Mouse (Mus musculus): ENCODE measurements around the gene Gm45783.
"Not testable (repeated sequence)": the region's sequence is repeated elsewhere in the genome, so short reads cannot be mapped to it uniquely, and the experiment has no call there.

Gm45783 gene

DNA sequence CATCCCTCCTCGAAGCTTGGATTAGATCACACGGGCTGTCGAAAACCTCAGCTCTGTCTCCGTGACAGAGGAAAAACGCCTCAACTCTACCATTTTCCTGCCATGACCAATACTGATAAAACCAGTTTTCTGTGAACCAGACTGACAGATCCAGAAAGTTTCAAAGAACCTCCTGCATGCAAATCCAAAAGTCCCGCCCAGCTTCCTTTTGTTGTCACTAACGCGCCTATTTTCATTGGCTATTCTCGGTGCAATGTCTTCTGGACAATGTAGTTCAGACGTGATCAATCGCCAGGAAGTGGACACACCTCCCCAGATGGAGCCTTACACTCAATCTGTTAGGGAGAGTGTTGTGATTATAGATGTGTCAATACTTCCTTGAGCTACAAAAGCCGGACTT is at the start of gene Gm45783:
Gm45783 (minus strand) TSS at position 143 of the 400 bp plus-strand sequence.
- DNase-seq (ENCODE audit: low spot score in 2 of 2): not testable (repeated sequence)

DNA sequence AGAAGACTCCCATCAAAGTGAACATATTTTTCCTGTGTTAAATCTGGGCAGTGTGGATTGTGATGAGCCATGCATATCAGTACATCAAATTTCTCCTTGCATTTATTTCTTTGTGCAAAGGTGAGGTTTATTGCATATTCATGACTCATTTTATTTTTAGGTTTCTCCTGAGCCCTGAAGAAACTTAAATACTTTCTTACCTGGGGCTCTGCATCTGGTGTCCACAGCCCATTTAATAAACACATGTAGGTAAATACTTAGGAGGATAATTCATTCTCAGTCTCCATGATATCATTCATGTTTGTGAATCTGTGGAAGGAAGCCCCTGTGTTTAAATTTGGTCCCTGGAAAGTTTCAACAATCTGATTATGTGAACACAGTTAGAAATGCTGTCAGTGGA is 25.2 kb upstream of the Gm45783 start, which contains the start of gene Vmn2r31:
Vmn2r31 (minus strand) TSS at position 101 of the 400 bp plus-strand sequence.
- DNase-seq (ENCODE audit: low spot score in 2 of 2): not testable (repeated sequence)

DNA sequence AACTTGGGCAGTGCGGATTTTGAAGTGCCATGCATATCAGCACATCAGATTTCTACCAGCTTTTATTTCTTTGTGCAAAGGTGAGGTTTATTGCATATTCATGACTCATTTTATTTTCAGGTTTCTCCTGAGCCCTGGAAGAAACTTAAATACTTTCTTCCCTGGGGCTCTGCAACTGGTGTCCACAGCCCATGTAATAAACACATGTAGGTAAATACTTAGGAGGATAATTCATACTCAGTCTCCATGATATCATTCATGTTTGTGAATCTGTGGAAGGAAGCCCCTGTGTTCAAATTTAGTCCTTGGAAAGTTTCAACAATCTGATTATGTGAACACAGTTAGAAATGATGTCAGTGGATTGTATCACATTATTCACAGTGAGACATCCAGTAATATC is 36.9 kb downstream of the Gm45783 start, which contains the start of gene Vmn2r30:
Vmn2r30 (minus strand) TSS at position 101 of the 400 bp plus-strand sequence.
- not testable (repeated sequence) for DNase-seq (ENCODE audit: low spot score in 2 of 2)

DNA sequence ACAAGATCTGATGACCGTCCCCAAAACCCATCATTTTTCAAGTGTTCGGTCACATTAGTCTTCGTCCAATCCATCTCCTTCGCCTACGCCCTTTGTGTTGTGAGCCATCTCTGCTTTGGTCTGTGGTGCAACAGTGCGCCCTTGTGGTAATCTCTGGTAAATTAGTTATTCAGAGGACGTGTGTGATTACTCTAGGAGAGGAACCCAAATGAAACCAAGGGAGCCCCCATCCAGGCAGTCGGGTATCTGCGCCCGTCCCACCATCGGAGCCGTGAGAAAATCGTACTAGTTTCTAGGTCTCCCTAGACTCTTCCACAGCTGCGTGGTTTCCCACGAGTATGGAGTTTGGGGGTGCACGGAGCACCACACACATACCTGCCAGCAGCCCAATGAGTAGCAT is 78.8 kb downstream of the Gm45783 start:
- DNase-seq (ENCODE audit: low spot score in 2 of 2): peak in 1 of 2 experiments; percentile 57

Measured in cerebellum, postnatal 4 days (tissue).